Mouse (Mus musculus) T-cell, adult 2 months (primary cell): Measurements from ENCODE around the gene Hspb1.

ENCODE experiments used
- DNase-seq: peaks from one replicate; pipeline ENCODE4 v3.0.0; 2022; ENCODE audit warnings: low spot score

Hspb1 gene

GRCm38 (mm10) chr5:135887675-135888102 lies at the start of gene Hspb1:
Hspb1 (plus strand) TSS chr5:135887919.
- DNase-seq: no peak

- no peak for DNase-seq
Measured at GRCm38 (mm10) chr5:135841651-135842050, 46.1 kb upstream of the Hspb1 start.

GRCm38 (mm10) chr5:135843418-135843817 lies 44.3 kb upstream of the Hspb1 start:
- no peak for DNase-seq

GRCm38 (mm10) chr5:135845676-135846320 lies 41.9 kb upstream of the Hspb1 start:
- no peak for DNase-seq

- no peak for DNase-seq
Measured at GRCm38 (mm10) chr5:135847460-135847859, 40.3 kb upstream of the Hspb1 start.

- no peak for DNase-seq
Measured at GRCm38 (mm10) chr5:135847881-135848280, 39.8 kb upstream of the Hspb1 start.

- DNase-seq: no peak
Measured at GRCm38 (mm10) chr5:135851024-135851423, 36.7 kb upstream of the Hspb1 start.

- no peak for DNase-seq
Measured at GRCm38 (mm10) chr5:135851481-135851880, 36.2 kb upstream of the Hspb1 start.

- DNase-seq: no peak
Measured at GRCm38 (mm10) chr5:135852421-135852820, 35.3 kb upstream of the Hspb1 start.

- DNase-seq: no peak
Measured at GRCm38 (mm10) chr5:135853731-135854130, 34.0 kb upstream of the Hspb1 start.

GRCm38 (mm10) chr5:135855156-135855555 lies 32.6 kb upstream of the Hspb1 start:
- DNase-seq: peak; percentile 46

GRCm38 (mm10) chr5:135866662-135867061 lies 21.1 kb upstream of the Hspb1 start:
- DNase-seq: no peak

GRCm38 (mm10) chr5:135867637-135868593 lies 19.8 kb upstream of the Hspb1 start:
- DNase-seq: no peak

GRCm38 (mm10) chr5:135868653-135869052 lies 19.1 kb upstream of the Hspb1 start:
- no peak for DNase-seq

GRCm38 (mm10) chr5:135869661-135870423 lies 17.9 kb upstream of the Hspb1 start:
- no peak for DNase-seq

GRCm38 (mm10) chr5:135870505-135870904 lies 17.2 kb upstream of the Hspb1 start:
- DNase-seq: no peak

GRCm38 (mm10) chr5:135872996-135873395 lies 14.7 kb upstream of the Hspb1 start:
- no peak for DNase-seq

- no peak for DNase-seq
Measured at GRCm38 (mm10) chr5:135873753-135874152, 14.0 kb upstream of the Hspb1 start.

GRCm38 (mm10) chr5:135877180-135877579 lies 10.5 kb upstream of the Hspb1 start:
- peak; percentile 31 for DNase-seq

- no peak for DNase-seq
Measured at GRCm38 (mm10) chr5:135877831-135878231, 9.9 kb upstream of the Hspb1 start.

GRCm38 (mm10) chr5:135879449-135880158 lies 8.1 kb upstream of the Hspb1 start:
- DNase-seq: no peak

GRCm38 (mm10) chr5:135884641-135885040 lies 3.1 kb upstream of the Hspb1 start:
- DNase-seq: no peak
